Mouse (Mus musculus) embryo, embryonic 9.5 days (tissue): ENCODE measurements around the gene Arhgap19.

Experiments used
- DNase-seq: peaks from one replicate; pipeline ENCODE4 v3.0.0-alpha.2; 2017; ENCODE audit errors: extremely low spot score

The Arhgap19 gene

GRCm38 (mm10) chr19:41743396-41743795 lies 58.5 kb downstream of the Arhgap19 start, which contains the start of gene Slit1:
Gene Slit1 (minus strand): TSS chr19:41743665.
- no peak for DNase-seq

GRCm38 (mm10) chr19:41738896-41739295 lies 63.0 kb downstream of the Arhgap19 start:
- no peak for DNase-seq

- no peak for DNase-seq
Observed at GRCm38 (mm10) chr19:41738429-41738805, 63.4 kb downstream of the Arhgap19 start.

- DNase-seq, result no peak
Observed at GRCm38 (mm10) chr19:41737657-41738428, 64.0 kb downstream of the Arhgap19 start.

- no peak for DNase-seq
Observed at GRCm38 (mm10) chr19:41734685-41735084, 67.2 kb downstream of the Arhgap19 start.

- no peak for DNase-seq
Observed at GRCm38 (mm10) chr19:41725491-41725890, 76.4 kb downstream of the Arhgap19 start.

- DNase-seq, result peak; percentile 78
Observed at GRCm38 (mm10) chr19:41724831-41725470, 76.9 kb downstream of the Arhgap19 start.

GRCm38 (mm10) chr19:41723337-41723736 lies 78.5 kb downstream of the Arhgap19 start:
- peak; percentile 21 for DNase-seq

- no peak for DNase-seq
Observed at GRCm38 (mm10) chr19:41719436-41719835, 82.4 kb downstream of the Arhgap19 start.
